Mouse (Mus musculus) cerebellum, adult 2 months (tissue): ENCODE results near the gene Lamb3.

Source experiments
- CTCF ChIP-seq: fragments of 200-500 bp; IDR thresholded peaks from 2 replicates; pipeline ENCODE4 v1.5.1; 2011; ENCODE audit warnings: low read depth, mild to moderate bottlenecking, control low read depth, low read length, moderate library complexity, borderline replicate concordance; ENCODE audit not compliant: insufficient read depth
- POLR2A ChIP-seq: fragments of 200-500 bp; IDR thresholded peaks from 2 replicates; pipeline ENCODE4 v1.6.1; 2011; ENCODE audit warnings: low read length, control low read depth, borderline replicate concordance; ENCODE audit not compliant: insufficient read depth

GRCm38 (mm10) chr1:193327686-193328085 is 120.2 kb downstream of the Lamb3 start:
- TF ChIP-seq CTCF (no peak), POLR2A (no peak)
